ENCODE assay signal across 8 mouse cellular contexts in genomic region chr3:87906601-87906980, GRCm38 (mm10). TPM values are rescaled to one million over a fixed set of nuclear protein-coding genes. Genes with fewer than 3 reads are reported as not detected.
DNase-seq lines count a peak whose midpoint lies in the region; ATAC-seq and TF ChIP-seq lines count a peak whose summit lies in the region.

No protein-coding gene starts in this region.

- peak overlapping the region; percentile 94 for H3K4me2 ChIP-seq in heart, embryonic 11.5 days
- peak overlapping the region; percentile 95 for H3K4me2 ChIP-seq in kidney, embryonic 16.5 days (replicated peaks; ENCODE audit: low read depth, low read length)
- H3K4me2 ChIP-seq in stomach, embryonic 16.5 days (ENCODE audit: low read depth, low read length) = peak overlapping the region; percentile 86

- peak overlapping the region; percentile 99 for H3K27ac ChIP-seq in embryonic facial prominence, embryonic 10.5 days (replicated peaks)
- H3K27ac ChIP-seq in heart, embryonic 11.5 days (ENCODE audit: low read depth, low read length) = peak overlapping the region; percentile 97
- peak overlapping the region; percentile 97 for H3K27ac ChIP-seq in kidney, embryonic 16.5 days (ENCODE audit: low read length)
- peak overlapping the region; percentile 95 for H3K27ac ChIP-seq in stomach, embryonic 16.5 days (ENCODE audit: low read length)

- H3K4me3 ChIP-seq in embryonic facial prominence, embryonic 10.5 days = peak overlapping the region; percentile 99
- peak overlapping the region; percentile 98 for H3K4me3 ChIP-seq in heart, embryonic 11.5 days (ENCODE audit: low read depth, low read length)
- peak overlapping the region; percentile 97 for H3K4me3 ChIP-seq in kidney, embryonic 16.5 days (ENCODE audit: low read length)
- H3K4me3 ChIP-seq in stomach, embryonic 16.5 days (replicated peaks; ENCODE audit: low read length) = peak overlapping the region; percentile 98

- peak; percentile 4 for ATAC-seq in Patski
- ATAC-seq in heart, embryonic 11.5 days (replicated peaks; ENCODE audit: insufficient number of reproducible peaks, low FRiP score, low TSS enrichment) = peak; percentile 20
- peak; percentile 14; the same call in 1 of the 2 replicates for ATAC-seq in kidney, embryonic 16.5 days (ENCODE audit: low FRiP score, low TSS enrichment)
- ATAC-seq in stomach, embryonic 16.5 days (ENCODE audit: insufficient read depth, low FRiP score) = peak; percentile 4

- 0 out of 2 replicates have a peak, but pooled peaks cover 3% of the 10 kb centered on the region for H3K36me3 ChIP-seq in embryonic facial prominence, embryonic 10.5 days (replicated peaks)
- H3K36me3 ChIP-seq in heart, embryonic 11.5 days (ENCODE audit: control insufficient read depth, insufficient read depth, low read length) = no peaks in the 10 kb centered on the region
- H3K36me3 ChIP-seq in kidney, embryonic 16.5 days (ENCODE audit: insufficient read depth, low read length) = no peaks in the 10 kb centered on the region
- H3K36me3 ChIP-seq in stomach, embryonic 16.5 days (ENCODE audit: control insufficient read depth, insufficient read depth, low read length) = no peaks in the 10 kb centered on the region

- DNase-seq in layer of hippocampus, adult 11-12 months (ENCODE audit: low spot score) = peak; percentile 54
- DNase-seq in layer of hippocampus, postnatal 36 days = no peak
- DNase-seq in Patski (ENCODE audit: low read depth, low spot score) = no peak
- no peak for DNase-seq in embryonic facial prominence, embryonic 10.5 days (ENCODE audit: low spot score)
- DNase-seq in lung, postnatal 10 days = peak; percentile 51

- CTCF ChIA-PET in Patski (lab: Charles Lee) = interaction anchor here (0.7 to 1.3 kb wide), 2 partner anchors 11 to 80 kb away, joined by 3 read pairs; no protein-coding TSS in a partner anchor

- no peak for TF ChIP-seq CTCF in Patski (IDR thresholded peaks at IDR 0.05)

- in situ Hi-C loops in Patski (cut with MboI; ENCODE audit: low pct_unique_long_range_greater_than_20kb) = no loop called here

- POLR2A ChIA-PET in Patski (lab: Charles Lee) = interaction anchor here (1.0 to 4.1 kb wide), 5 partner anchors 13 to 23 kb away, joined by 4 to 18 read pairs (median 5); partner anchors contain the start of genes Isg20l2, Mrpl24 and Prcc

- no peaks in the 10 kb centered on the region for H3K27me3 ChIP-seq in Patski
- H3K27me3 ChIP-seq in embryonic facial prominence, embryonic 10.5 days (replicated peaks; ENCODE audit: low read depth, poor library complexity, severe bottlenecking) = no peaks in the 10 kb centered on the region
- H3K27me3 ChIP-seq in heart, embryonic 11.5 days (ENCODE audit: control insufficient read depth, insufficient read depth, low read length) = no peaks in the 10 kb centered on the region
- H3K27me3 ChIP-seq in kidney, embryonic 16.5 days (ENCODE audit: insufficient read depth, low read length) = no peaks in the 10 kb centered on the region
- H3K27me3 ChIP-seq in stomach, embryonic 16.5 days (ENCODE audit: control insufficient read depth, insufficient read depth, low read length) = no peaks in the 10 kb centered on the region

- H3K9me3 ChIP-seq in embryonic facial prominence, embryonic 10.5 days = no peaks in the 10 kb centered on the region
- no peaks in the 10 kb centered on the region for H3K9me3 ChIP-seq in heart, embryonic 11.5 days (replicated peaks; ENCODE audit: control insufficient read depth, low read length)
- H3K9me3 ChIP-seq in kidney, embryonic 16.5 days (ENCODE audit: low read length) = no peaks in the 10 kb centered on the region
- H3K9me3 ChIP-seq in stomach, embryonic 16.5 days (replicated peaks; ENCODE audit: control insufficient read depth, low read length) = no peaks in the 10 kb centered on the region

- peak overlapping the region; percentile 99 for H3K9ac ChIP-seq in heart, embryonic 11.5 days (ENCODE audit: low read depth, low read length)
- H3K9ac ChIP-seq in kidney, embryonic 16.5 days (replicated peaks; ENCODE audit: low read length) = peak overlapping the region; percentile 99
- peak overlapping the region; percentile 99 for H3K9ac ChIP-seq in stomach, embryonic 16.5 days (ENCODE audit: low read length)

- peaks cover 53% of the 10 kb centered on the region for H3K4me1 ChIP-seq in embryonic facial prominence, embryonic 10.5 days
- H3K4me1 ChIP-seq in heart, embryonic 11.5 days (ENCODE audit: control insufficient read depth, insufficient read depth, low read length) = peaks cover 33% of the 10 kb centered on the region
- H3K4me1 ChIP-seq in kidney, embryonic 16.5 days (ENCODE audit: insufficient read depth, low read length) = peaks cover 38% of the 10 kb centered on the region
- peaks cover 38% of the 10 kb centered on the region for H3K4me1 ChIP-seq in stomach, embryonic 16.5 days (ENCODE audit: control insufficient read depth, insufficient read depth, low read length)

- WGBS in embryonic facial prominence, embryonic 10.5 days = under 1% methylated on average over 42 of the region's 47 CpGs
- WGBS in heart, embryonic 11.5 days (ENCODE audit: insufficient replicate concordance) = 0% methylated on average over 37 of the region's 47 CpGs
- 0% methylated on average over 38 of the region's 47 CpGs for WGBS in kidney, embryonic 16.5 days
- under 1% methylated on average over 37 of the region's 47 CpGs for WGBS in stomach, embryonic 16.5 days

RNA-seq across cellular contexts. Expression of gene Hdgf, which starts 0.5 kb away (rescaled TPM):
- total RNA-seq in layer of hippocampus, postnatal 36 days (2021) = 100 to 1,000 TPM; 140 to 149 TPM
- polyA plus RNA-seq in Patski (2021) = 503 TPM
- polyA plus RNA-seq in embryonic facial prominence, embryonic 10.5 days (2016; fragmentation: Nextera tagmentation; extraction: Ambion mirVana) = 269 and 278 TPM in 2 replicates
- polyA plus RNA-seq in heart, embryonic 11.5 days (2014; fragmentation: Nextera tagmentation; extraction: Ambion mirVana) = 172 and 179 TPM in 2 replicates
- polyA plus RNA-seq in kidney, embryonic 16.5 days (2015; fragmentation: Nextera tagmentation; extraction: Ambion mirVana) = 83.2 and 115 TPM in 2 replicates
- polyA plus RNA-seq in stomach, embryonic 16.5 days (2015; fragmentation: Nextera tagmentation; extraction: Ambion mirVana) = 82.1 and 83.1 TPM in 2 replicates

RNA-seq across cellular contexts. Expression of gene Mrpl24, which starts 12.7 kb away (rescaled TPM):
- 10 to 100 TPM; 54.7 to 59.8 TPM for total RNA-seq in layer of hippocampus, postnatal 36 days (2021)
- 166 TPM for polyA plus RNA-seq in Patski (2021)
- 78.4 and 79.3 TPM in 2 replicates for polyA plus RNA-seq in embryonic facial prominence, embryonic 10.5 days (2016; fragmentation: Nextera tagmentation; extraction: Ambion mirVana)
- 67.3 and 68.2 TPM in 2 replicates for polyA plus RNA-seq in heart, embryonic 11.5 days (2014; fragmentation: Nextera tagmentation; extraction: Ambion mirVana)
- polyA plus RNA-seq in kidney, embryonic 16.5 days (2015; fragmentation: Nextera tagmentation; extraction: Ambion mirVana) = 76.1 and 80.1 TPM in 2 replicates
- polyA plus RNA-seq in stomach, embryonic 16.5 days (2015; fragmentation: Nextera tagmentation; extraction: Ambion mirVana) = 66.2 and 77.2 TPM in 2 replicates

RNA-seq across cellular contexts. Expression of gene Prcc, which starts 21.2 kb away (rescaled TPM):
- total RNA-seq in layer of hippocampus, postnatal 36 days (2021) = 10 to 100 TPM; 58.3 to 58.6 TPM
- polyA plus RNA-seq in Patski (2021) = 72.2 TPM
- 19.7 and 20.6 TPM in 2 replicates for polyA plus RNA-seq in embryonic facial prominence, embryonic 10.5 days (2016; fragmentation: Nextera tagmentation; extraction: Ambion mirVana)
- 14.1 and 14.5 TPM in 2 replicates for polyA plus RNA-seq in heart, embryonic 11.5 days (2014; fragmentation: Nextera tagmentation; extraction: Ambion mirVana)
- 13.3 and 13.8 TPM in 2 replicates for polyA plus RNA-seq in kidney, embryonic 16.5 days (2015; fragmentation: Nextera tagmentation; extraction: Ambion mirVana)
- polyA plus RNA-seq in stomach, embryonic 16.5 days (2015; fragmentation: Nextera tagmentation; extraction: Ambion mirVana) = 6.7 and 7.5 TPM in 2 replicates

RNA-seq across cellular contexts. Expression of gene Isg20l2, which starts 23.5 kb away (rescaled TPM):
- total RNA-seq in layer of hippocampus, postnatal 36 days (2021) = 10 to 100 TPM; 15.0 TPM
- polyA plus RNA-seq in Patski (2021) = 38.5 TPM
- polyA plus RNA-seq in embryonic facial prominence, embryonic 10.5 days (2016; fragmentation: Nextera tagmentation; extraction: Ambion mirVana) = 78.0 and 81.3 TPM in 2 replicates
- 25.0 and 30.2 TPM in 2 replicates for polyA plus RNA-seq in heart, embryonic 11.5 days (2014; fragmentation: Nextera tagmentation; extraction: Ambion mirVana)
- polyA plus RNA-seq in kidney, embryonic 16.5 days (2015; fragmentation: Nextera tagmentation; extraction: Ambion mirVana) = 60.2 and 68.7 TPM in 2 replicates
- 40.8 and 41.5 TPM in 2 replicates for polyA plus RNA-seq in stomach, embryonic 16.5 days (2015; fragmentation: Nextera tagmentation; extraction: Ambion mirVana)

RNA-seq across cellular contexts. Expression of gene Rrnad1, which starts 23.9 kb away (rescaled TPM):
- 10 to 100 TPM; 23.5 to 27.9 TPM for total RNA-seq in layer of hippocampus, postnatal 36 days (2021)
- polyA plus RNA-seq in Patski (2021) = 24.6 TPM
- polyA plus RNA-seq in embryonic facial prominence, embryonic 10.5 days (2016; fragmentation: Nextera tagmentation; extraction: Ambion mirVana) = 20.6 and 21.5 TPM in 2 replicates
- polyA plus RNA-seq in heart, embryonic 11.5 days (2014; fragmentation: Nextera tagmentation; extraction: Ambion mirVana) = 14.3 and 14.9 TPM in 2 replicates
- polyA plus RNA-seq in kidney, embryonic 16.5 days (2015; fragmentation: Nextera tagmentation; extraction: Ambion mirVana) = 19.9 and 22.7 TPM in 2 replicates
- 19.8 and 20.3 TPM in 2 replicates for polyA plus RNA-seq in stomach, embryonic 16.5 days (2015; fragmentation: Nextera tagmentation; extraction: Ambion mirVana)

Comparison
In these comparisons a context has a peak if more than half of its experiments do, and no peak if none do; other contexts are left out.
1. DNase-seq: peak in layer of hippocampus, adult 11-12 months (single experiment) and lung, postnatal 10 days (single experiment); none in layer of hippocampus, postnatal 36 days (0 of 2), Patski (single experiment) and embryonic facial prominence, embryonic 10.5 days (single experiment).
2. Peak in every context shown above with its lines, with median percentiles within 50 percentile points of each other: ATAC-seq, H3K27ac ChIP-seq, H3K4me3 ChIP-seq, H3K4me2 ChIP-seq and H3K9ac ChIP-seq.